Mouse (Mus musculus) cerebellum, adult 8-10 months (tissue): Measurements from ENCODE around the gene Zc3h18.

ENCODE experiments used
- DNase-seq: peaks from one replicate; pipeline ENCODE4 v3.0.0; 2022

The Zc3h18 gene

DNA sequence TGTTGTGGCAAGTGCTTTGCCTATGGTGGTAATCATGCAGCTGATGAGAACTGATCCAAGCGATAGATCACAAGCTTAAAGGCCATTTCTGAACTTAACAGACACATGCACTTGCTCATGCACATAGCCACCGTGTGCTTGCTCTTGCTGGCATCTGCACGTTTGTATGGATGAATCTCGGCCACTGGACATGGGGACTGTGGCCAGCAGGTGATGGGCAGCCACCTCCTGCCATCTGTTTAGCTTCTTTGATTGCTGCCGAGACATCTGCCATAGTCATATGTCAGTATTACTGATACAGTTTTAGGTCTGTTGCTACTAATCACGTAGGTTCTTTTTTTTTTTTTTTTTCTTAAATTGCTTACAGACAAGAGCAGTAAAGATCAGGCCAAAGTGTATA, 18.9 kb downstream of the Zc3h18 start:
- peak; percentile 45 for DNase-seq

- no peak for DNase-seq
These were observed 21.8 kb downstream of the Zc3h18 start for GRCm38 (mm10) chr8:122398186-122398585.

GRCm38 (mm10) chr8:122405146-122405805, 28.9 kb downstream of the Zc3h18 start:
- no peak for DNase-seq

GRCm38 (mm10) chr8:122407678-122408077, 31.3 kb downstream of the Zc3h18 start:
- no peak for DNase-seq

GRCm38 (mm10) chr8:122414311-122414710, 37.9 kb downstream of the Zc3h18 start:
- DNase-seq = no peak

- DNase-seq = no peak
These were observed 39.1 kb downstream of the Zc3h18 start for GRCm38 (mm10) chr8:122415554-122415953.

DNA sequence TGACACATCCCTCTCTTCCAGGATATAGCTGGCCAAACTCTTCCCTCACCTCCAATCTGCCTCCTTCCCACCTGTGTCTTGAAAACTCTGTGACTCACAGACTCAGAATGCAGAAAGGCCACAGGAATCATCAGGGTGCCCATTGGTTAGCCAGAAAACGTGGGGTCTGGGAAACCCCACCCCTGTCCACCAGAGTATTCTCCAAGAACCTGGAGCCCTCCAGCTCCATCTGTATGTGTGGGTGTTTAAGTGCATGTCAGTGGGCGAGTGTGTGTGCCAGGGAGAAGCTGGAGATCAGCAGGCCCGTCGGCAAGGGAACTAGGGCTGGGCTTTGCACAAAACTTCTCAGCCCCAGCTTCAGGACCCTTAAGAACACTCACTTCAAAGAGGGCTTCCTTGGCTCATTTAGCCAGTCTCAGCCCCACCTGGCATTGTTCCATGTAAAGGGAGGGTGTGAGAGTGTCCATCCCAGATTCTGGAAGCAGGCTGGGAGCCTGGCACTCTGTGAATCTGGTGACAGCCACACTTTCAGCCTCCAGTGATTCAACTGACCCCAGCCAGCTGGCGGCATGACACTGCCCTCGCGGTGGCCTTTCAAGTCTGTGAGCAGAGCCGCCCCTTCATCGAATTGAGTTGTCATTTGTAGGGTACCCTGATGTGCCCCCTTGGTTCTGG, 43.6 kb downstream of the Zc3h18 start:
- no peak for DNase-seq

DNA sequence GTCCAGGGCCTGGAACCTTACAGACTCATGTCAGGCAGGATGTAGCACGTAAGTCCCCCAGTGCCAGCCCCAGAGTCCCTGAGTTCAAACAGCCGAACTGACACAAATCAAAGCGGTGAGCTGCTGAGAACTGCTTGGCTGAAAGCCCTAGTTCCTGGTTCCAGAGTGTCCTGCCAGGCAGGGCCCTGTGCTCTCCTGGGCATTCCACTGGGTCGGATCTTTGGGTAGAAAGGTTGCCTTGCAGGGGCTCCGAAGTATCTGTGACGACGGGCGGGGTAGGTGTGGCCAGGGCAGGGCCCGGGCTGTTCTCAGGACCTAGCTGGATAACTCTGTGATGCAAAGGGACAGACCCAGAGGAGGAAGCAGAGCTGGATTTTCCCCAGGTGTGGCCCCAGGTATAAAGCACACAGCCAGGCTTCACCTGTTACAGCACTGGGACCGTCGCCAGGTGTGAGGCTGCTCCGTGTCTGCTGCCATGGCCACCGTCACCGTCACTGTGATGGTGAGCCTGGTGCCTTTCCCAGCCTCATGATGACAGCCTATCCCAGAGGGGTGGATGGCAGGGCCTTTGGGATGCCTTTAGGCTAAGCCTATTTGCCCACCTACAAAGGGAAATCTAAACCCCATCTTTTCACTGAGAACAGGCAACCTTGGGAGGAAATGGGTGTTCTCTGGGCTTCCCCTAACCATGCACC, 45.1 kb downstream of the Zc3h18 start, which contains the start of gene Il17c:
TSS of gene Il17c (plus strand) at position 645 of the 695 bp plus-strand sequence.
- no peak for DNase-seq

GRCm38 (mm10) chr8:122423217-122423616, 46.8 kb downstream of the Zc3h18 start:
- no peak for DNase-seq

GRCm38 (mm10) chr8:122423659-122424058, 47.2 kb downstream of the Zc3h18 start:
- no peak for DNase-seq

- DNase-seq = no peak
These were observed 49.7 kb downstream of the Zc3h18 start for GRCm38 (mm10) chr8:122426145-122426544.

DNA sequence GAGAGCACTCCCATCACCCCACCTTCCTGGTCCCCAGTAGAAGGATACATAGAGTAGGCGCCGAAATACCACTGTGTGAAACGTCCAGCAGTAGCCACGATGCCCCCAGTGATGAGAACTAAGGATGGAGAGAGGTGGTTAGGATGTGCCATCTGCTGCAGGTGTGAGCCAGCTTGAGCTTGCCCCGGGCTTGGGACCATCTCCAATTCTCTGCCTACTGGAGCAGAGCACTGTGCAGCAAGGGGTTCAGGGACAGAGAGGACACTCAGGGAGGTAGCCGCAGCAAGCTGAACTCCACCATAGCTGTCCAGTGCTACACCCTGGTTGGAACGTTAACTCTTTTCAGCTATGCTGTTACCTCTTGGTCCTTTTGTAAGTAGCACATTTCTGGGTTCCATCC, 51.2 kb downstream of the Zc3h18 start:
- DNase-seq = no peak

- DNase-seq = no peak
These were observed 51.8 kb downstream of the Zc3h18 start for GRCm38 (mm10) chr8:122428163-122428562.

- DNase-seq = no peak
These were observed 53.7 kb downstream of the Zc3h18 start for GRCm38 (mm10) chr8:122430058-122430636.

DNA sequence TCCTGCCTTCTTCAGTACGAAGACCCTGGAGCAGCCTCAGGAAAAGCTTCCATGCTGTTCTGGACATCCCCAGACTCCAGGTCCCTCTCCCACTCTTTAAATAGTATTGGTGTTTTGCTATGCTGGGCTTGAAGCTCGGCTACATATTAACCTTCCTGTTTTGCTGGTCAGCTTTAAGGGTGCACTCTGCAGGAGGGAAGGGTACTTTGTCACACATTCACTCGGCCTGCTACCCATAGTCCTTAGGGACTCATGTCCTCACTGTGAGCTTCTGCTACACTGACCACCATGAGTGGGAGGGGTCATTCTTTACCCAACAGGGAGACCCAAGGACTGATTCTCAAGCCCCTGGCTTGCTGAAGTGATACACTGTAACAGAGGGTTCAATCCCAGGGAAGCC, 54.2 kb downstream of the Zc3h18 start:
- DNase-seq = no peak

GRCm38 (mm10) chr8:122431694-122432442, 55.5 kb downstream of the Zc3h18 start:
- DNase-seq = no peak

DNA sequence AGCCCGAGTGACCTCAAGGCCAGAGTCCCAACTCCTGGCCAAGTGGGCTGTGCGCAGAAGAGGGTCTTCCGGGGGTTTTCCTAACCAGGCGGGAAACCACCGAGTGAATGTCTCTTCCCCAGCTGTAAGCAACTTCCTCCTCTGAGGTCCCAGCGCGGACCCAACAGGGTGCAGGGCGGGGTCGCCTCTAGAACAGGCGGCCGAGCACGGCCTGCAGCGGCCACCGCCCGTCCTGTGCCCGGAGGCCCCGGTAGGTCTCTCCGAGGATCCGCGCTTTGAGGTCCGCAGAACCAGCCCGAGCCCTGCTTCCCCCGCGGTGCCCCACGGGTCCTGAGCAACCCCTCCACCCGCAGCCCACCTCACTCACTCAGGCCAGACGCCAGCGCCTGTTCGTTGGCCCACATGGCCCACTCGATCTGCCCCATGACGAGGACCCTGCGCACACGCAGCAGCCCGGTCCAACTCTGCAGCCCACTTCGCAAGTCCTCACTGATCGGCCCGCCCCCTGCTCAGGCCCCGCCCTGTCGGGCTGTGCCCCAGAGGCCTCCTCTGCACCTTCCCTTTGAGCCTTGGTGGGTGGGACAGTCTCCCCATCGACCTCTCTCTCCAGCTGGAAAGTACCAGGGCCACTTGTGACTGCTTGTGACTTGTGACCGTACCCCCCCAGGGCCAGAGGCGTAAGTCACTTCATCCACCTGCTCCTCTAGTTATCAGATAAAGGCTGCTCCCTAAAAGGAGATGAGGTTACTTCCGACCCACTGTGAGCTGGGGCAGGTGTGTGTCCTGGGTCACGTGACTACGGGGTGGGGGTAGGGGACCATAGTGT, 56.2 kb downstream of the Zc3h18 start, which contains the start of gene Cyba:
TSS of gene Cyba (minus strand) at position 488 of the 826 bp plus-strand sequence.
- no peak for DNase-seq

GRCm38 (mm10) chr8:122433269-122433905, 57.0 kb downstream of the Zc3h18 start:
- DNase-seq = no peak

DNA sequence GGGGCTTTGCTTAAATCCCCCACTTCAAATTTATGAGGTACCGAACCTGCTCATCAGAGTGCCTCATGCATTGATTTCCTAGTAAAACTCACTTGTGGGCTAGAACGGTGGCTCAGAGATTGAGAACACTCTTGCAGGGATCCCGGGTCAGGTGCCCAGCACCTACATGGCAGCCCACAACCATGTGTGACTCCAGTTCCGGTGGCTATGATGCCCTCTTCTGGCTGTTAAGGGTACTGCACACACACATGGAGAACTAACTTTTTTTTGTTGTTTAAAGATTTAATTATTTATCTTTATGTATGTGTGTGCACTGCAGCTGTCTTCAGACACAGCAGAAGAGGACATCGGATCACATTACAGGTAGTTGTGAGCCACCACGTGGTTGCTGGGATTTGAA, 59.0 kb downstream of the Zc3h18 start:
- no peak for DNase-seq

GRCm38 (mm10) chr8:122436146-122436545, 59.7 kb downstream of the Zc3h18 start:
- no peak for DNase-seq

DNA sequence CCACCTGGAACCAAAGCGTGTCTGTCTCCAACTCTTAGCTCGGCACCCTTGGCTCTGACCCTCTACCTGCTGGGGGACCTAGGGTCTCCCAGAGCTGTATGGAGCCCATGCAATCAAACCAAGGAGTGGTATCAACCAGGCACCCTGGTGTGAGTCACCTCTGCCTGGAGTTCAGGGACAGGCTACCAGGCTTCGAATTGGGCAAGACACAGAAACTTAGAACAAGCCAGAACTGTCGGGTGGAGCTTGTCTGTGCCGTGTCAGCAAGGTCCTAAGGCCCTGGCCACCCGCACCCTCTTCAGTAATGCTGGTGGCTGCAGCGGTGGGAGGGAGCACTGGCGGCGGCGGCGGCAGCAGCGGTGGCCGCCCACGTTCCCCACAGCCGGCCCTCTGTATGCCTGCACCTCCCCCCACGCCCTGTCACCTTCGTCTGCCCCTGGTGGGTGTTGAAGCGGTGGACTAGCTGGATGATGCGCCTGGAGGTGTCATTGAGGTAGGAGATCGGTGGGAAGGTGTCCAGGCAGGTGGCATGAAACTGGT, 60.2 kb downstream of the Zc3h18 start:
- no peak for DNase-seq
